Mouse (Mus musculus): ENCODE data around the gene Jag1. TPM values are rescaled to one million over a fixed set of nuclear protein-coding genes. Genes with fewer than 3 reads are reported as not detected.

Gene Jag1
- total RNA-seq, 4 experiments from 2014 or later = 10.0 to 11.6 (median 10.9) TPM

GRCm38 (mm10) chr2:137063829-137064228, 52.6 kb downstream of the Jag1 start:
- DNase-seq (ENCODE audit: low spot score in 2 of 2) = no peak

GRCm38 (mm10) chr2:137049906-137050305, 66.5 kb downstream of the Jag1 start:
- DNase-seq (ENCODE audit: low spot score in 2 of 2) = no peak

GRCm38 (mm10) chr2:137049367-137049766, 67.1 kb downstream of the Jag1 start:
- DNase-seq (ENCODE audit: low spot score in 2 of 2) = no peak

- DNase-seq (ENCODE audit: low spot score in 2 of 2) = no peak
Measured at GRCm38 (mm10) chr2:137044122-137044521, 72.3 kb downstream of the Jag1 start.

Other genes starting within 250 kb of the Jag1 start
- gene AL731706.2, start 231.0 kb downstream of the Jag1 start, total RNA-seq (2022) = 10 to 100 TPM; 16.3 to 41.4 (median 30.2) TPM
- gene Slx4ip, start 225.4 kb downstream of the Jag1 start, total RNA-seq (2022) = 1 to 10 TPM; 5.4 to 9.5 (median 7.5) TPM
- gene AL731706.1, start 225.3 kb downstream of the Jag1 start, total RNA-seq (2022) = 10 to 100 TPM in 2 of 4 experiments, 1 to 10 TPM in 2; 3.0 to 19.4 (median 12.9) TPM
- 10 to 100 TPM; 20.9 to 33.8 (median 26.5) TPM for gene Mkks, start 225.3 kb downstream of the Jag1 start, total RNA-seq (2022)